Mouse (Mus musculus): Measurements from ENCODE around the gene Rilpl1.

- no peak for TF ChIP-seq CTCF (IDR thresholded peaks at IDR 0.05; ENCODE audit: borderline replicate concordance, insufficient read depth, low read length)
- no peak for TF ChIP-seq POLR2A (IDR thresholded peaks at IDR 0.05; ENCODE audit: low read depth, low read length)
Measured at GRCm38 (mm10) chr5:124496614-124497514, 34.3 kb downstream of the Rilpl1 start.

Measured in embryonic fibroblast, embryonic 13.5 days (primary cell).